Mouse (Mus musculus) hindbrain, embryonic 10.5 days (tissue): ENCODE data around the gene Rasgrp2. TPM values are rescaled to one million over a fixed set of nuclear protein-coding genes. Genes with fewer than 3 reads are reported as not detected.

Experiments used
- DNase-seq: peaks from one replicate; pipeline ENCODE4 v3.0.0-alpha.2; 2017; ENCODE audit warnings: low spot score
- H3K27ac ChIP-seq: fragments of 300-500 bp; sonication (generic); 2 replicates; pipeline ENCODE4 v1.5.1; 2016; ENCODE audit warnings: mild to moderate bottlenecking, moderate library complexity
- H3K27me3 ChIP-seq: fragments of 300-500 bp; sonication (generic); 2 replicates; pipeline ENCODE4 v1.6.1; 2016; ENCODE audit warnings: mild to moderate bottlenecking; ENCODE audit not compliant: poor library complexity, insufficient read depth, severe bottlenecking
- H3K36me3 ChIP-seq: fragments of 300-500 bp; sonication (generic); 2 replicates; pipeline ENCODE4 v1.6.1; 2016; ENCODE audit warnings: mild to moderate bottlenecking, moderate library complexity
- H3K4me1 ChIP-seq: fragments of 300-500 bp; sonication (generic); replicated peaks from 2 replicates; pipeline ENCODE4 v1.6.1; 2016; ENCODE audit warnings: mild to moderate bottlenecking
- H3K4me3 ChIP-seq: fragments of 300-500 bp; sonication (generic); 2 replicates; pipeline ENCODE4 v1.5.1; 2016; ENCODE audit warnings: mild to moderate bottlenecking, moderate library complexity
- H3K9me3 ChIP-seq: fragments of 300-500 bp; sonication (generic); 2 replicates; pipeline ENCODE4 v1.6.1; 2016; ENCODE audit warnings: mild to moderate bottlenecking, moderate library complexity
- WGBS: fragments of 180-500 bp; shearing (Covaris S2); methylation state at CpG from one replicate; pipeline ENCODE4 v1.1.7; 2016; 5-methylcytosine and 5-hydroxymethylcytosine counted together
- polyA plus RNA-seq: library from polyadenylated mRNA; unstranded; fragments of >200 nt; fragmentation: Nextera tagmentation; extraction: Ambion mirVana; gene quantifications from 2 replicates; pipeline ENCODE4 v1.2.1, GENCODE M21; 2016

Rasgrp2 gene
- polyA plus RNA-seq, 1 experiment from 2014 or later: 20.7 TPM

- H3K36me3 ChIP-seq: no peaks in the 10 kb centered on the region
- H3K4me1 ChIP-seq: peaks cover 81% of the 10 kb centered on the region
- no peak for DNase-seq
- H3K27me3 ChIP-seq: peaks cover 59% of the 10 kb centered on the region
- H3K4me3 ChIP-seq: peak overlapping the region; percentile 66; the same call in 1 of the 2 replicates
- no peaks in the 10 kb centered on the region for H3K9me3 ChIP-seq
- peak overlapping the region; percentile 80 for H3K27ac ChIP-seq
- 70% methylated on average over 12 of the region's 12 CpGs for WGBS
These were observed 18.0 kb downstream of the Rasgrp2 start for GRCm38 (mm10) chr19:6416894-6417761.

GRCm38 (mm10) chr19:6418233-6418879, 19.2 kb downstream of the Rasgrp2 start, which contains the start of gene Nrxn2:
Gene Nrxn2 (plus strand): TSS chr19:6418731.
- H3K4me1 ChIP-seq: peaks cover 72% of the 10 kb centered on the region
- peak within 1 kb of the TSS; percentile 66 for H3K4me3 ChIP-seq
- WGBS: under 1% methylated on average over 46 of the region's 46 CpGs
- H3K36me3 ChIP-seq: no peaks in the 10 kb centered on the region
- peak within 1 kb of the TSS; percentile 92 for H3K27ac ChIP-seq
- peak; percentile 90 for DNase-seq
- H3K27me3 ChIP-seq: peaks cover 69% of the 10 kb centered on the region
- no peaks in the 10 kb centered on the region for H3K9me3 ChIP-seq

- no peaks in the 10 kb centered on the region for H3K36me3 ChIP-seq
- peaks cover 69% of the 10 kb centered on the region for H3K4me1 ChIP-seq
- H3K27ac ChIP-seq: peak overlapping the region; percentile 92
- 8% methylated on average over 23 of the region's 23 CpGs for WGBS
- peak overlapping the region; percentile 66 for H3K4me3 ChIP-seq
- peak; percentile 15 for DNase-seq
- H3K9me3 ChIP-seq: no peaks in the 10 kb centered on the region
- peaks cover 71% of the 10 kb centered on the region for H3K27me3 ChIP-seq
These were observed 20.0 kb downstream of the Rasgrp2 start for GRCm38 (mm10) chr19:6418984-6419692.

GRCm38 (mm10) chr19:6419805-6420310, 20.7 kb downstream of the Rasgrp2 start:
- no peak for DNase-seq
- Histone ChIP-seq H3K27me3 (peaks cover 78% of the 10 kb centered on the region), H3K36me3 (no peaks in the 10 kb centered on the region), H3K9me3 (no peaks in the 10 kb centered on the region), H3K27ac (no peak overlapping the region), H3K4me3 (peak overlapping the region; percentile 66), H3K4me1 (peaks cover 70% of the 10 kb centered on the region)
- WGBS: 56% methylated on average over 9 of the region's 9 CpGs

GRCm38 (mm10) chr19:6420481-6421210, 21.5 kb downstream of the Rasgrp2 start:
- H3K9me3 ChIP-seq: no peaks in the 10 kb centered on the region
- 55% methylated on average over 19 of the region's 19 CpGs for WGBS
- peaks cover 81% of the 10 kb centered on the region for H3K27me3 ChIP-seq
- no peak overlapping the region for H3K27ac ChIP-seq
- DNase-seq: no peak
- peaks cover 70% of the 10 kb centered on the region for H3K4me1 ChIP-seq
- no peaks in the 10 kb centered on the region for H3K36me3 ChIP-seq
- peak overlapping the region; percentile 66; the same call in 1 of the 2 replicates for H3K4me3 ChIP-seq

- Histone ChIP-seq H3K4me1 (peaks cover 69% of the 10 kb centered on the region), H3K36me3 (no peaks in the 10 kb centered on the region), H3K9me3 (no peaks in the 10 kb centered on the region), H3K27me3 (peaks cover 87% of the 10 kb centered on the region), H3K4me3 (peak overlapping the region; percentile 11; the same call in 1 of the 2 replicates), H3K27ac (no peak overlapping the region)
- no peak for DNase-seq
- WGBS: 78% methylated on average over 9 of the region's 9 CpGs
These were observed 22.1 kb downstream of the Rasgrp2 start for GRCm38 (mm10) chr19:6421211-6421590.

- H3K4me1 ChIP-seq: peaks cover 68% of the 10 kb centered on the region
- no peak for DNase-seq
- 82% methylated on average over 7 of the region's 7 CpGs for WGBS
- H3K36me3 ChIP-seq: no peaks in the 10 kb centered on the region
- no peak overlapping the region for H3K4me3 ChIP-seq
- H3K9me3 ChIP-seq: no peaks in the 10 kb centered on the region
- peaks cover 91% of the 10 kb centered on the region for H3K27me3 ChIP-seq
- H3K27ac ChIP-seq: no peak overlapping the region
These were observed 22.9 kb downstream of the Rasgrp2 start for GRCm38 (mm10) chr19:6422014-6422413.

- peaks cover 68% of the 10 kb centered on the region for H3K4me1 ChIP-seq
- H3K27ac ChIP-seq: no peak overlapping the region
- H3K36me3 ChIP-seq: no peaks in the 10 kb centered on the region
- H3K27me3 ChIP-seq: peaks cover 96% of the 10 kb centered on the region
- WGBS: 88% methylated on average over 16 of the region's 16 CpGs
- no peak for DNase-seq
- H3K4me3 ChIP-seq: no peak overlapping the region
- H3K9me3 ChIP-seq: no peaks in the 10 kb centered on the region
These were observed 24.1 kb downstream of the Rasgrp2 start for GRCm38 (mm10) chr19:6423241-6423640.

GRCm38 (mm10) chr19:6424137-6424881, 25.2 kb downstream of the Rasgrp2 start:
- H3K9me3 ChIP-seq: no peaks in the 10 kb centered on the region
- H3K4me3 ChIP-seq: no peak overlapping the region
- no peak for DNase-seq
- H3K27ac ChIP-seq: 0 out of 2 replicates have a peak overlapping the region, but pooled peaks have one; percentile 5
- 65% methylated on average over 8 of the region's 8 CpGs for WGBS
- H3K36me3 ChIP-seq: no peaks in the 10 kb centered on the region
- peaks cover 98% of the 10 kb centered on the region for H3K27me3 ChIP-seq
- peaks cover 68% of the 10 kb centered on the region for H3K4me1 ChIP-seq

- Histone ChIP-seq H3K9me3 (no peaks in the 10 kb centered on the region), H3K27ac (no peak overlapping the region), H3K27me3 (peaks cover 98% of the 10 kb centered on the region), H3K4me1 (peaks cover 60% of the 10 kb centered on the region), H3K4me3 (no peak overlapping the region), H3K36me3 (no peaks in the 10 kb centered on the region)
- DNase-seq: no peak
- WGBS: 65% methylated on average over 5 of the region's 5 CpGs
These were observed 26.5 kb downstream of the Rasgrp2 start for GRCm38 (mm10) chr19:6425595-6425994.

GRCm38 (mm10) chr19:6426703-6427500, 27.8 kb downstream of the Rasgrp2 start:
- Histone ChIP-seq H3K4me1 (peaks cover 55% of the 10 kb centered on the region), H3K27ac (no peak overlapping the region), H3K4me3 (peak overlapping the region; percentile 11; the same call in 1 of the 2 replicates), H3K27me3 (peaks cover 95% of the 10 kb centered on the region), H3K36me3 (no peaks in the 10 kb centered on the region), H3K9me3 (no peaks in the 10 kb centered on the region)
- 24% methylated on average over 13 of the region's 13 CpGs for WGBS
- peak; percentile 71 for DNase-seq
